Mouse (Mus musculus) frontal cortex, postnatal 10 days (tissue): Measurements from ENCODE around the gene Erg.

Source experiments
- DNase-seq, 2 experiments: peaks; one replicate each; pipeline ENCODE4 v3.0.0; 2022; ENCODE audit warnings: low spot score in 2 of 2, mixed read lengths in 1 of 2

The Erg gene

DNA sequence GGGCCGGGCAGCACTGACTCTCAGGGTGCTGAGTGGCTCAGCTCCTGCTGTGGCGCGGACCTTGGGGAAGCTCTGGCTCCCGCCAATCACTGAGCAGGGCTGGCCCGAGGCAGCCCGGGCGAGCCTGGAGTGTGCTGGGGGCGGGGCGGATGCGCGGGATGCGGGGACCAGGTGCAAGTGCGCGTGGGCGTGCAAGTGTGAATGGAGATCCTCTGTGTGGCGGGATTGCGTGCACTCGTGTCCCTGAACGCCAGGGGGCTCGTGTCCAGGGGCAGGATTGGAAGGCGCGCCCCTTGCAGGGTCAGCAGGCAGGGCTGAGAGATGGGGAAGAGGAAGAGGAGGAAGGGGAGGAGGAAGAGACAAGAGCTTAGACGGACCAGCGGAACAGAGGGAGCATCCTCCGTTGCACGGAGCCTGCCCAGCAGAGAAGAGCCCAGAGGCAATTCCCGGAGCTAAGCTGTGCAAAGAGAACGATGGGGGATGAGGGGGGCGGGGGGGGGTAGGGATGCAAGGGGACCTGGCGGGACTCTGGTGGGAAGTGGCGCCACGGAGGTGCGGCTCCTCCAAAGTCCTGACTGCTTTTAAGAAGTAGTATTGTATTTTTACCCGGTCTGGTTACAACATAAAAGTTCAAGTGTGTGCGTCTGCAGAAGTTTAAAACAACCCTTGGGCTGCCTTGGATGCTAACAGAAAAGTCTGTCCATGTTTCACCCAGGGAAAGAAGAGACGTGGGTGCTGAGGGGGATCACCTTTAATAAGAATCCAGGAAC is 667 bp downstream of the Erg start:
- DNase-seq, result peak; percentile 20 to 29

DNA sequence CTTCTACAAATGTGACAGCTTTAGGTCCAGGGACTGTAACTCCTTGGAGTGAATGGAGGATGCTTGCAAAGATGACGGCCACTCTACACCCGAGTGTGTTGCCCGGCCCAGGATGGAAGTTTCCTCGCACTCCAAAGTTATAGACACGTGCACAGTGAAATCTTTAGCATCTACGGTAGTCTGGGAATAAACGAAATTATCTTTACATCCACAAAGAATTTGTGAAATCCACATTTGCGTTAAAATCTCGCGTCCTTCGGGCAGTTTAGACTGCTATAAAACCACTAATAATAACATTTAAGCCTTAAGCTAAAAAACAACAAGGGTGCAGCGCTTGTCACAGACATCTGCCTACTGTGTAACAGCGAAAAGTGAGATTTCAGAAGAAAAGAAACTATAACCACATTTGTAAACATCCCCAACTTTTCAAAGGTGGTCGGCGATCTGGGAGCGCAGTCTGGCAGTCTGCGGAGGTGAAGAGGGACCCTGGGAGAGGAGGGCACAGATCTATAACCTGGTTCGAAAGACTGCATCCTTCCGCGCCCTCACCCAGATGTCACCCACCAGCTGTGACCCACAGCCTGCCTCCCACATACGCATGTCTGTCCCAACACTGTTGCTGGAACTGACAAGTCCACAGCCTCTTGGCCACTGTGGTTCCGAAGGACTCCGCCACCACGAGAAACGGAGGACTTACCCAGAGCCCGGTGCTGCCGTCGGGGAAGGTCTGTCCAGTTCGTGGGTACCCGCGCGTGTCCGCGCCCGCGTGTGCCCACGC is 1.5 kb downstream of the Erg start:
- DNase-seq, result no peak

DNA sequence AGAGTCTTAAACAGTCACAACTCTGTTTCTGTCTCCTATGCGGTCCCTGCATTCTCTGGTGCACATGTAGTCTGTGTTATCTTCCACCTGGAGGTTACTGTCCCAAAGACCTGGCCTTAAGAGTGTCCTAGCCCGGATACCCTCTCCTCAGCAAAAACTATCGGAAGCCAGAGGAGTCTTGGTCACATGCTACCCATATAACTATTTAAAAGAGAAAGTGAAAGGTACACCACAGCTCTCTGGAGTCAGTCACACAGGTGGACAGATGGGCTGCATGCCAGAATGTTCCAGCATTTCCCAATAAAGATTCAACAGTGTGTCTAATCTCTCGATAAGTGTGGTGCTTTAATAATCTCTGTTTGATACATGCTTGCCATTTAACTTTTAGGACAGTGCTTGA is 7.1 kb downstream of the Erg start:
- DNase-seq, result no peak

DNA sequence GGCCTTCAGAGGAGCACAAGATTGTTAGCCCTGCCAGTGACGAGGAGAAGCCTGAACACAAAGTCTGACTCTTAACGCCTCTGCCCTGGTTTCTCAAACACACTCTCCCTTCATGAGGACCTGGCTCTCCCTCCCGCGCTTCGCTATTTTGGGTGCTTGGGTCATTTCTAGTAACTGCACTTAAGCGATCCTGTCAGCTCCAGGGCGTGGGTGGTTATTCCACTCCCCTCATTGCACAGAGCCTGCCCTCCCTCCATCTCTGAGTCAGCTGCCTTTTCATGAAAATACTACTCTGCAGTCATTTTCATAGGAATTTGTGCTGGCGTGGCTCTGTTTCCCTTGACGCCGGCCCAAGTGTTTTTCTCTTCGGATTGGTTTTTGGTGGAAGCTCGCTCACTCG is 13.2 kb downstream of the Erg start:
- DNase-seq, result peak; percentile 32 to 45

DNA sequence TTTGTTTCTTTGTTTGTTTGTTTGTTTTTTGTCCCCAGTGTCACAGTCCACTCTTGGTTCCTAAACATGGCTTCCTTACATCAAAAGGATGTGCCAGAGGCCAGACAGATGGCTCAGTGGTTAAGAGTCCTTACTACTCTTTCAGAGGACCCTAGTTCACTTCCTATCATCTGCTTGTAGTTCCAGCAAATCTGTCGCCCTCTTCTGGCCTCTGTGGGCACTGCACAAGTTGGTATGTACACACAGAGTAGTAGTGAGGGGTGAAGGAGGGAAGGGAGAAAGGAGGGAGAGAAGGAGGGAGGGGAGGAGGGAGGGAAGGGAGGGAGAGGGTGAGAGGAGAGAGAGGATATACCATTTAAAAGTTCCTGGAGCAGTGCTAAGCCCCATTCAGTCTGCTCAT is 15.8 kb downstream of the Erg start:
- no peak for DNase-seq

DNA sequence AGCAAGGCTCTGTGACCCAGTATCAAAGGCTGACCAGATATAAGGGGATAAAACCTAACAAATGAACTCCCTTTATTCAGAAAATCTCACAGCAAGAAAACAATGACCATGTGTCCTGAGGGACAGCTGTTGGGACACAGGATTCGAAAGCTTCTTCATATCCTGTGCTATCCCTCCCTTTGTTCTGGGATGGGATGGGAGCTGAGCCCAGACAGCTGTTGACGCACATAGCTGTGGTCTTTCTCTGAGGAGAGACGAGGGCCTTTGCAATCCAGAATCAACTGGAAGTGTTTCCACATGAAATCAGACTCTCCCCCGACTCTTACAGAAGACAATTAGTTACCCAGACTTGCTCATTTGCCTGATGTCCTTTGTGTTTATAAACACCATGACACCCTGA is 29.6 kb downstream of the Erg start:
- no peak for DNase-seq

DNA sequence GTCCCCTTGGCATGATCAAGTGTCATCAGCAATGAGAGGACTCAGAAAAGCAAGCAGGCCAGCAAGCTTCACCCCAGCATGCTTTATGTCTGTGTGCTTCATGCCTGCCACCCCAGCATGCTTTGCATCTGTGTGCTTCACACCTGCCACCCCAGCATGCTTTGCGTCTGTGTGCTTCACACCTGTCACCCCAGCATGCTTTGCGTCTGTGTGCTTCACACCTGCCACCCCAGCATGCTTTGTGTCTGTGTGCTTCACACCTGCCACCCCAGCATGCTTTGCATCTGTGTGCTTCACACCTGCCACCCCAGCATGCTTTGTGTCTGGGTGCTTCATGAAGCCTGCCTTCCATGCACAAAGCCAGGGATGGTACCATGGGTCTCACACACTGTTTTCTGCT is 33.3 kb downstream of the Erg start:
- no peak for DNase-seq

DNA sequence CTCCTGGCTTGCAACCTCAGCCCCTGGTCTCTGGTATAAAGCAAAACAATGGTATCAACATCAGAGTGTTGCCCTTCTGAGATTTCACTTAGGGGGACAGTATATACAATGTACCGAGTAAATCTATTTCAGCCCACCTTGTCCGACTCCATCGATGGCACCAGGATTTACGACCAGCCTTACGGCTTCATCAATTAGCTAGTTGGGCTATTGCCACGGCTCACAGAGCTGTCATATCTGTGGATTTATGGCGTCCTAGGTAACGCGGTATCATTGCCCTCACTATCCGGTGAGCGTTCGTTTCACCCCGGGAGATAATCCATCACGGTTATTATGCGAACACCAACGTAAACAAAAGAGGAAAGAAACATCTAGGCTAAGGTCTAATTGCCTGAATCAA is 33.9 kb downstream of the Erg start:
- no peak for DNase-seq

DNA sequence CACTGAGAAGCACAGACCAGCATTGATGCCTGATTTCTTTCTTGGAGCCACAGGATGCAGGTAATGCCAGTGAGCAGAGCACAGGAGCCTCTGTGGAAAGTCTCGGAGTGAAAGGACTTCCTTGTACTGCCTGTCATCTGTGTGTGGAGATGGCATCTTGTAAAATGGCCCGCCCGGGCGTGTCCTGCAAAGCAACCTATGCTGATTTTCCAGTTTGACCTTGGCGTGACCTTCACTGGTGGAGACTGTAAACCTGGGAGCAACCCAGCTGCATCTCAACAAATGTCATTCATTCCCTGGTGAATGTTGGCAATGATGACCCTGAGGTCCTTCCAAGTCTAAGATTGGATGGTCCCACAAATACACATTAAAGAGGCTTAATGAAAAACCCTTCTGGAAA is 35.9 kb downstream of the Erg start:
- no peak for DNase-seq

DNA sequence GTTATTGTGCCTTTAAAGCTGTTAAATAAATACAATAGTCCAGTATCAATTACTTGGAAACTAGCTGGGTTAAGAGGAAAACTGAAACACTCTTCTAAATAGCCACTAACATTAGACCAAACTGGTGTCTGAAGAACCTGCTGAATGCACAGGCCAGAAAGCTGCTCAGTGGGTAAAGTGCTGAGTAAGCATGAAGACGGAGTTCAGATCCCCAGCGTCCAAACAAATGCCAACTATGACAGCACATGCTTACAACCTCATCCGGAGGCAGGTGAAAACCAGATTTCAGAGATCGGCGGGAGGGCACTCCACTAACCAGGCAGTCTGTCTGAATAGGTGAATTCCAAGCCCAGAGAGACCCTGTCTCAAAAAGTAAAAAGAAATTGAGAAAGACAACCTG is 41.6 kb downstream of the Erg start:
- no peak for DNase-seq

DNA sequence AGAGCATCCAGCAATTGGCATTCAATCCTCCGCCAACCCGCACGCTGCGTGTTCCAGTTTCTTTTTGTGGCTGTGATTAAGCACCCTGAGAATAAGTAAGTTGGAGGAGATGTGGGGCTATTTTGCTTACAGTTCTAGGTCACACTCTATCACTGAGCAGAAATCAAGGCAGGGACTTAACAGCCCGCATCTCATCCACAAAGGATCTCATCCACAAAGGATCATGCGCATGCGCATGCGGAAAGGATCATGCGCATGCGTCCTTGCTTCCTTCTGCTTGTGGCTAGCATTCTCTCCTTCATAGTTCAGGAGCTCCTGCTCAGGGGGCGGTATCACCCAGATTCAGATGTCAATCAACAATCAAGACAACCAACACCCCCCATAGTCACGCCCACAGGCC is 42.9 kb downstream of the Erg start:
- DNase-seq, result peak; percentile 11 to 13

DNA sequence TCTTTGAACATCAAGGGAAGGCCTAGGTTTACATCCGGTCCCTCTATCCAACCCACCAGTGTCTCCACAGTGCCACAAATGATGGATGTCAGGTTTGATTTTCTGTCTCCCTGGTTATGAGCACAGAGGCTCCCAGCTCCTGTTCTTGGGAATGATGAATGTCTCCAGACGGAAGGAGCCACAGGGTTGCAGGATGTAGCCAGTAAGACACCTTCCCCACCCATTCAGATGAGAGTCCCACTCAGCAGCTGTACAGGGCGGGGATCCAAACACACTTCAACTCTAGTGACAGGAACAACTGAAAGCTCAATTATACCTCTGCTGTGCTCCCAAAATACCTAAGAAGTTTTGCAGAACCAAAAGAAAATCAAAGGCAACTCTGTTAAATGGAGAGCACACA is 51.2 kb downstream of the Erg start:
- DNase-seq, result no peak

DNA sequence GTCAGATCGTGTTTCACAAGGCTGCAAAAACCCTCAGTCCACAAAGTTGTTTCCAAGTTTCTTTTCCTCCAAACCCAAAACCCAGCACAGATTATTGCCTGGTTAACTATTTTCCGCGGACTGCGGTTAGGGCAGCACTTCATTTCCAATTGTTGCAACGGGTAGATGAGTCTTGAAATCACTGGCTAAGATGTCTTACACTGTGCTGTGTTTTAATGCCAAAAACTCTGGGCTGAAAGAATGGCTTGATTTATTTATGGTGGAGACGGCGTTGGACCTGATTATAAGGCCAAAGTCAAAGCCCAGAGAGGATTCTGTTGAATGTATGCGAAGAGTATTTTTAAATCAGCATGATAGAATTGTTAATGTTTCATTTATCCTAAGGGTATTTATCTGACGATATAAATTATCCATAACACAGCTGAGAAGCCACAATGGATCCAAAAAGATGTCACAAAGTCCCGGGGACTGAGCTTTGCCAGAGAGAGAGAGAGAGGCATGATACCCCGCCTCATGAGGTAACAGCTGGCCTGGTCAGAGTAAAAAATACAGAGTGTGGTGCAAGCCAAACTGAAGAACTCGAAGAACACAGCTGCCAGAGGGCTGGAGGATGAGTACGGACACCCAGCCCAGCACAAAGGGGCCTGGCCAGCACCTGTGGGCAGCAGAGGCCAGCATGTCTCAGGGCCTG is 53.9 kb downstream of the Erg start:
- DNase-seq, result no peak

DNA sequence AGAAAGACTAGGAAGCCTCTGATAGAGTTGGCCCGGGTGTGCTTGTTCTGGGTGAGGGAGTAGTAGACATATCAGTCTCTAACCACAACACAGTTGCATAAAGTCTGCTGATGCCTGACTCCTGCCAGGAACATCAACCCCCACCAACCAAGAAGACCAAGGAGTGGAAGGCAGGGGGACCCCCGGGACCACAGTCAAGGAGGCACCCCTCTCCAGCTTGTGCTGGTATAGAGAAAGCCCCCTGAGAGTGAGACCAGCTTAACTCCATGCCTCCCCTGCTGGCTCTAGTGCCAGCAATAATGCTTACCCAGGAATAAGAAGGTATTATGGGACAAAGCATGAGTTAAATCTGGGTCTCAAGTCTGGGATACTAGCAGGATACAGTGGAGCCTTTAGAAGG is 58.8 kb downstream of the Erg start:
- no peak for DNase-seq

DNA sequence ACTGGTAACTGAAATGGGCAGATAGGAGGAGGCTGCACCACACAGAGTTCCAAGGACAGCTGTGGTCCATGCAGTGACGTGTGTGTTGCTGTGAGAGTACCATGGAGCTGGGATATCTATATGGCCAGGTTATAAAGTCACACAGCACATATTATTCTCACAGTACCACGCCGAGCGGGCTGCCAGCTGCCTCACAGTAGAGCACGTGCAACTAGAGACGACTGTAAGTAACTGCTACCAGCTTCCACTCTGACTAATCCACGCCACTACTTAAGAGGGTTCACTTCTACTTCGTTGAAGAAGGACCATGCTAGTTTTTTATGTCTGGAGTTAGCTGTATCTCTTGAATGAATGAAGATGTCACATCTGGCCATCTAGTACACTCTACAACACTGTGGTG is 66.9 kb downstream of the Erg start:
- no peak for DNase-seq

DNA sequence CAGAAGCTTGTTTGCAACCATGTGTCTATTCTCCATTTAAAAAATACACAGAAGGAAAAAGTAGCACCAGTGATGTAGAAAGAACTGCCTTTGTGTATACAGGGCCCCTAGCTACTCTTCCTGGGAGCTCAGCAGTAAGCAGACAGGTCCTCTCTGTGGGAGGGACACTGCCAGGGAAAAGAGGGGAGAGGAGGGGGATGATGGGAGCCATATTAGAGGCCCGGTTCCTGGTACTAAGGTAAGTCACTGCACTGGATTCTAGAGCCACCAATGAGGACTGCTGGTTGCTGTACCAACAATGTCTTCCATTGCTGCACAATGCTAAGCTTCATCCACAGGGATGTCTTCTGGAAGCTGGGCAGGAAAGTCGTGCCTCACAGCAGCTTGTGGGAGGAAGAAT is 80.3 kb downstream of the Erg start:
- DNase-seq, result no peak

DNA sequence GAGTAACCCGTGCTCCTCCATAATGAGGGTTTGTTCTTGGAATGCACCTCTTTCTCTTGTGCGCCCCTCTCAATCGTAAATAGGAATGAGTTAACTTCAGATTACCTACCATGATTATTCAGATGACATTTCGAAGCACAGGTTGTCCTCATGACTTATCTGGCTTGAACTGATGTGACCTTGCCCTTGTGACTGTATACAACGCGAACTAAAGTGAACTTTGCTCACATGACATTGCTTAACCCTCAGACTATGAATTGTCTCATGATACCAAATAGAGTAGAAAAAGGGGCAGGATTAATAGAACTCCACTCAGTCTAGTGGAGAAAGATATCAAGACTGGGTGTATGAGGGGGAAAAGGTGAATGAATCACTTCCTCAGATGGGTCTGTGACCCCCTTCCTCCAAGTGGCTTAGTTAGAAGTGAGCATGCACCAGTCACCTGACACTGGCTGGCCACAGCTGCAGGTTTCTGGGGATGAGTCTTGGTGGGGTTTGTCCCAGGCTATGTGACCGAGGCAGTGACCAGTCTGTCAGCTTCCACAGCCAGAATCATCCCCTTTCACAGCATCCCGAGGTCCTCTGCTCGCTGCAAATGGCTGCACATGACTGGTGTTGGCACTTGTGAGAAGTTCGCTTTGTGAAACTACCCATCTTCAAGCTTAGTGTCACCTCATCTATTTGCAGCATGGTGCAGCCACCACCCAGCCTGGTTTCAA is 89.7 kb downstream of the Erg start:
- no peak for DNase-seq

DNA sequence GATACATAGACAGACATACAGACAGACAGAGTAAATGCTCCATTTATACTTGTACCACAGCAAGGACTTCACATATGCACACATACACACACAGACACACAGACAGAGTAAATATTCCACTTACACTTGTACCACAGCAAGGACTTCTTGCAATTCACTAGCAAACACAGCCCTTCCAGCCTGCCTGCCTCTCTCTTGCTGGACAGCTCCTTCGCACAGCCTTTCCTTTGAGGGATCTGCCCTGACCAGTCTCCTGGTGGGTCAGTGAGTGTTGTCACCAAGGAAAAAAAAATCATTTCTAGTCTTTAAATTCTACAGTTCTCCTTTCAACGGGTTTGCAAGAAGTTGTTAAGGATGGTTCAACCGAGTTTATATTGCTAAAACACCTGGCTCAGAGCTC is 92.3 kb downstream of the Erg start:
- no peak for DNase-seq

DNA sequence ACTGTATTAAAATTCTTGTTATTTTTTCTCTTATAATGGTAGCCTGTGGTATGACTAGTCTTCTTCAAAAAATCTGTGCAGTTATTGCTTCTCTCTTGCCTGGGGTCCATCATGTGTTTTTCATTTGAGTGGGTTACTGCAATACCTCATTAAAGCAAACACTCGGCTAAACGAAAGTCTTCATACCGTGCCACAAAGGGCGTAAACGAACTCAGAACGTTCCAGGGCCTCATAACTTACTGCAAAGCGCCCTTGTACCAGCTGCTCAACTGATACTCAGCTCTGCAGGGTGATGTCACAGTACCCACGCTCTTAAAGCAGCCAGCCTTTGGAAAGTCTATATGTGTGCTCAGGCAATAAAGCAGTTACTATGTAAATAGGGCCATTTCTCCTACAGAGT is 93.1 kb downstream of the Erg start:
- no peak for DNase-seq

DNA sequence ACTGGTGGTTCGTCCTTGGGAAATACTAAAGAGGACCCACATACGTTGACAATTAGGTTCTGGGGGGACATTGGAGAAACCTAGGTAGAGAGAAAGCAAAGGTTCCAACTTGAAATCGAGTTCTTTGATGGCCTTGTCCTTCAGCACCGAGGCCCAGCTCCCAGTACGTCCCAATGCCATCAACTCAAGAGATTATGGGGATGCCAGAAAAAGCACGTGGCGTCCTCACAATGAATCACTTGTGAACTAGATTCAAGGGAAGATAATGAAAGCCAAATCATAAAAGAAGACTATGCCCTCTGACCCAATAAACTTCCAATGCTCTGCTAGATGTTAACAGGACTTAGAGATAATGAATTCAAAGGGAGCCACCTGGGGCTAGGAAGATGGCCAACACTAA is 94.2 kb downstream of the Erg start:
- no peak for DNase-seq

DNA sequence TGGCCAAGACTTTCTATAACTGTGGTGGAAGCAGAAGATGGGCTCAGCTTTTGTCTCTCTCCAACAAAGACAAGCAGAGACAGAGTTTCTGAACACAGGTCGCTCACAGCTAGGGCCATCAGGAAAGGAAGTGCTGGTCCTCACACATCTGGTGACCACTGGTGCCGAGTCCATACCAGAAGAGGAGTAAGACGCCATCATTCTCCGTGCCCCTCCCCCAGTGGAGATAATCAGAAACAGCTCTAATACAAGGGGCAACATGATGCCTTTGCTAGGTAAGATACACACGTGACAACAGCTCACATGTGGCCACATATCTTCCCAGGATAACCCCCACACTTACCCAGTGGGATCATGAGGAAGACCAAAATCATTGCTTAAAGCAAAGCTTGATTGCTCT is 96.0 kb downstream of the Erg start:
- DNase-seq, result no peak

DNA sequence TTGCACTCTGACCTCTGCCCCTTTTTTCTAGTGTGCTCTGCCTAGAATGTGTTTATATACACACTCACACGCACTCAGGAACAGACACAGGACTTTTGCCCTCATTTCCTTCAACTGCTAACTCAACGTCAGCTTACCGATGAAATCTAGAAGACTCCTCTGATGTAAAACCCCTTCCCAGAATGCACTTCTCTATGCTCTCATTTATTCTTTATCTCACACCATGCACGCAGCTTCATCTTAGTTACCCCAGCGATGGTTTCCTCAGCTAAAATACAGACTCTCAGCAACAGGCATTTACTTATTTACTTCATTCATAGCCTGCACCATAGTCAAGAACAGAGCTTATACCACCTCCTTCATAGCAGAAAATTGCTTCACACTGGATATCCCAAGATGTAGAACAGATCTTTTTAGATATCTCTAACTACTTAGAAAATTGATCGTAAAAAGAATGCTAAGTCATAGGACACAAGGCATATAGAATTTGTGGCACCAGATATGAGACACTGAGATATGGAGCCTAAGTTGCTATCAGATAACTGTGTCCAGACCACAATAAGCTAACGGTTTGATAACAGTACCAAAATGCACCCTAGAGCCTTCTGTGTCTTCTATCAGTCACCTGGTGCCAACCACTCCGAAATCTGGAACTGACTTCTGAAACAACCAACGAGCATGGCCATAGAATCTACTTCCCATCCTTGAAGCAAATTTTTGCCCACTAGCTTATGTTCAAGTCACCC is 98.6 kb downstream of the Erg start:
- no peak for DNase-seq
